ENCODE assay signal across 11 mouse cellular contexts in the genomic region with DNA sequence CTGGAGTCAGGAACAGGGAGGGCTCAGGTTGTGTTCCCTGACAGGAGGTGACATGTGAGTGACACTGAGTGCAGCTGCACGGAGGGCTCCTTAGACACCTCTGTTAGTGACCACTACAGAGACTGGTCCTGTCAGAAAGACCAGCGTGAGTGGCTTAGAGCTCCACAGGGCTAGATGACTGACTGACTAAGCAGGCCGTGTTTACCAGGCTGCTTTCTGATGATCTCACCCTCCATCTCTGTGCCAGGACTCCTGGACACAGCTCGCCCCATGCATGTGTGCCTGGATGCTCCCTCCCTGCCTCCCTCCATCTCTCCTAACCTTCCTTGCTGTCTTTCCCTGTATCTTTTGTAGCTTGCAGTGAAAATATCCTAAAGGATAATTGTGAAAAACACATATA. TPM values are rescaled to one million over a fixed set of nuclear protein-coding genes. Genes with fewer than 3 reads are reported as not detected.
DNase-seq lines count a peak whose midpoint lies in the region; ATAC-seq and TF ChIP-seq lines count a peak whose summit lies in the region.
"Had no signal": no experiment of that assay in that cellular context is flagged by ENCODE, and none has a peak within 500 bp of the region (broad histone marks: within the 10 kb centered on the region; RNA-seq: fewer than 3 reads in every experiment).

No protein-coding gene starts in this region.

- no peak for TF ChIP-seq POLR2A in heart, adult 2 months (IDR thresholded peaks at IDR 0.05; ENCODE audit: insufficient read depth, low read depth, low read length)

- no peak for TF ChIP-seq CTCF in heart, adult 2 months (IDR thresholded peaks at IDR 0.05)

- no peak overlapping the region for H3K4me2 ChIP-seq in forebrain, embryonic 16.5 days (ENCODE audit: low read length)
- no peak overlapping the region for H3K4me2 ChIP-seq in forebrain, embryonic 14.5 days (ENCODE audit: low read length)

- H3K36me3 ChIP-seq in forebrain, embryonic 16.5 days (ENCODE audit: control insufficient read depth, insufficient read depth), result no peaks in the 10 kb centered on the region
- no peaks in the 10 kb centered on the region for H3K36me3 ChIP-seq in forebrain, embryonic 14.5 days (ENCODE audit: control insufficient read depth, insufficient read depth, low read length)
- H3K36me3 ChIP-seq in heart, adult 2 months (ENCODE audit: control insufficient read depth, insufficient read depth, low read length), result no peaks in the 10 kb centered on the region
- no peaks in the 10 kb centered on the region for H3K36me3 ChIP-seq in limb, embryonic 10.5 days

- no peaks in the 10 kb centered on the region for H3K9me3 ChIP-seq in forebrain, embryonic 16.5 days (ENCODE audit: control insufficient read depth, low read length)
- H3K9me3 ChIP-seq in forebrain, embryonic 14.5 days (replicated peaks; ENCODE audit: control insufficient read depth, low read length), result no peaks in the 10 kb centered on the region
- H3K9me3 ChIP-seq in limb, embryonic 10.5 days (replicated peaks), result no peaks in the 10 kb centered on the region

- H3K27me3 ChIP-seq in forebrain, embryonic 16.5 days (replicated peaks; ENCODE audit: control insufficient read depth, insufficient read depth, low read length), result no peaks in the 10 kb centered on the region
- H3K27me3 ChIP-seq in forebrain, embryonic 14.5 days (replicated peaks; ENCODE audit: control insufficient read depth, insufficient read depth, low read length), result no peaks in the 10 kb centered on the region
- H3K27me3 ChIP-seq in heart, adult 2 months (ENCODE audit: control insufficient read depth, insufficient read depth, low read length), result no peaks in the 10 kb centered on the region
- H3K27me3 ChIP-seq in limb, embryonic 10.5 days (ENCODE audit: low read depth, poor library complexity, severe bottlenecking), result no peaks in the 10 kb centered on the region
- H3K27me3 ChIP-seq: CH12.LX had no signal

- H3K4me3 ChIP-seq in forebrain, embryonic 16.5 days (replicated peaks; ENCODE audit: low read length), result no peak overlapping the region
- no peak overlapping the region for H3K4me3 ChIP-seq in forebrain, embryonic 14.5 days (ENCODE audit: low read depth, low read length)
- H3K4me3 ChIP-seq in heart, adult 2 months, result no peak overlapping the region
- no peak overlapping the region for H3K4me3 ChIP-seq in limb, embryonic 10.5 days

- WGBS in forebrain, embryonic 16.5 days, result 51% methylated on average over 4 of the region's 4 CpGs
- 65% methylated on average over 4 of the region's 4 CpGs for WGBS in forebrain, embryonic 14.5 days
- 34% methylated on average over 4 of the region's 4 CpGs for WGBS in heart, adult 2 months
- 84% methylated on average over 4 of the region's 4 CpGs for WGBS in limb, embryonic 10.5 days

- TF ChIP-seq EP300 in heart, adult 2 months (IDR thresholded peaks at IDR 0.05; ENCODE audit: insufficient read depth, low read depth, low read length), result no peak

- DNase-seq in forebrain, embryonic 14.5 days (ENCODE audit: low spot score), result no peak
- peak; percentile 49 for DNase-seq in urinary bladder, postnatal 14 days (ENCODE audit: low spot score)
- DNase-seq in urinary bladder, postnatal 25 days (ENCODE audit: low spot score), result no peak
- DNase-seq in heart, adult 2 months, result peak; percentile 46 to 68
- no peak for DNase-seq in limb, embryonic 10.5 days (ENCODE audit: low spot score)
- DNase-seq in embryo, embryonic 10 days (ENCODE audit: low spot score), result no peak
- DNase-seq: thymus, adult 2 months had no signal

- H3K79me2 ChIP-seq in heart, adult 2 months (replicated peaks; ENCODE audit: control insufficient read depth, insufficient read depth, low read length), result no peaks in the 10 kb centered on the region

- no peaks in the 10 kb centered on the region for H3K4me1 ChIP-seq in forebrain, embryonic 16.5 days (replicated peaks; ENCODE audit: control insufficient read depth, insufficient read depth, low read length)
- H3K4me1 ChIP-seq in forebrain, embryonic 14.5 days (ENCODE audit: control insufficient read depth, insufficient read depth, low read length), result no peaks in the 10 kb centered on the region
- H3K4me1 ChIP-seq in heart, adult 2 months (ENCODE audit: control insufficient read depth, insufficient read depth, low read length), result 0 out of 2 replicates have a peak, but pooled peaks cover 2% of the 10 kb centered on the region
- H3K4me1 ChIP-seq in limb, embryonic 10.5 days, result no peaks in the 10 kb centered on the region

- ATAC-seq in forebrain, embryonic 16.5 days, result peak; percentile 64; the same call in 1 of the 2 replicates
- no peak for ATAC-seq in forebrain, embryonic 14.5 days
- ATAC-seq in CD4-positive, CD25-positive, alpha-beta regulatory T cell, adult 4 months, result no peak

- no peak overlapping the region for H3K27ac ChIP-seq in forebrain, embryonic 16.5 days (ENCODE audit: low read length)
- no peak overlapping the region for H3K27ac ChIP-seq in forebrain, embryonic 14.5 days (ENCODE audit: low read depth, low read length)
- peak overlapping the region; percentile 61 for H3K27ac ChIP-seq in heart, adult 2 months
- H3K27ac ChIP-seq in limb, embryonic 10.5 days, result no peak overlapping the region
- H3K27ac ChIP-seq: macrophage had no signal

- intact Hi-C loops in heart, adult 2 months (cut with DNase I), result no loop called here

- H3K9ac ChIP-seq in forebrain, embryonic 16.5 days (replicated peaks; ENCODE audit: low read depth, low read length), result no peak overlapping the region
- H3K9ac ChIP-seq in forebrain, embryonic 14.5 days (ENCODE audit: low read length), result no peak overlapping the region
- no peak overlapping the region for H3K9ac ChIP-seq in heart, adult 2 months (ENCODE audit: low read depth, low read length)

RNA-seq across cellular contexts. Expression of a gene that starts 36.7 kb away (rescaled TPM):
- 83.3 and 96.3 TPM in 2 replicates for polyA plus RNA-seq in forebrain, embryonic 16.5 days (2015; fragmentation: Nextera tagmentation; extraction: Ambion mirVana)
- polyA plus RNA-seq in forebrain, embryonic 14.5 days (2014; fragmentation: Nextera tagmentation; extraction: Ambion mirVana), result 107 and 112 TPM in 2 replicates
- 10 to 100 TPM; 58.2 to 67.2 TPM for total RNA-seq in heart, adult 2 months (2021)
- 65.4 and 108 TPM in 2 replicates for polyA plus RNA-seq in heart, adult 2 months (2012; rRNA removed)
- 84.4 and 110 TPM in 2 replicates for polyA plus RNA-seq in limb, embryonic 10.5 days (2016; fragmentation: Nextera tagmentation; extraction: Ambion mirVana)
- polyA plus RNA-seq in CD4-positive, CD25-positive, alpha-beta regulatory T cell, adult 4 months (2017; shearing (Covaris generic)), result 100 to 1,000 TPM; 166 to 170 TPM

Comparison
In these comparisons a context has a peak if more than half of its experiments do, and no peak if none do; other contexts are left out.
1. DNase-seq: peak in urinary bladder, postnatal 14 days (single experiment) and heart, adult 2 months (2 of 2); none in forebrain, embryonic 14.5 days (single experiment), urinary bladder, postnatal 25 days (single experiment), limb, embryonic 10.5 days (single experiment) and embryo, embryonic 10 days (single experiment).